ENCODE assay signal across 11 mouse cellular contexts in genomic region chr7:5019576-5019975, GRCm38 (mm10). TPM values are rescaled to one million over a fixed set of nuclear protein-coding genes. Genes with fewer than 3 reads are reported as not detected.
DNase-seq lines count a peak whose midpoint lies in the region; ATAC-seq and TF ChIP-seq lines count a peak whose summit lies in the region.
"Not testable (repeated sequence)": the region's sequence is repeated elsewhere in the genome, so short reads cannot be mapped to it uniquely, and the experiment has no call there.
"Had no signal": no experiment of that assay in that cellular context is flagged by ENCODE, and none has a peak within 500 bp of the region (broad histone marks: within the 10 kb centered on the region; RNA-seq: fewer than 3 reads in every experiment).

No protein-coding gene starts in this region.

- not testable (repeated sequence) for TF ChIP-seq POLR2A in CH12.LX (IDR thresholded peaks at IDR 0.05; ENCODE audit: low read depth, low read length); kidney, adult 2 months (IDR thresholded peaks at IDR 0.05; ENCODE audit: low read depth, low read length); liver, adult 2 months (IDR thresholded peaks at IDR 0.05; ENCODE audit: extremely low read depth, insufficient read depth, low read length)

- H3K4me3 ChIP-seq in CH12.LX (replicated peaks in 1 of 3; ENCODE audit: low read depth in 2 of 3, low read length in 2 of 3, poor library complexity in 1 of 3), result peak overlapping the region; percentile 41 to 82 (median 59)
- peak overlapping the region; percentile 85 for H3K4me3 ChIP-seq in forebrain, embryonic 14.5 days (ENCODE audit: low read depth, low read length)
- H3K4me3 ChIP-seq in heart, postnatal 0 days (ENCODE audit: low read depth, low read length), result peak overlapping the region; percentile 98
- peak overlapping the region; percentile 17 for H3K4me3 ChIP-seq in kidney, adult 2 months (ENCODE audit: insufficient read depth, low read depth, low read length)
- H3K4me3 ChIP-seq in liver, adult 2 months (ENCODE audit: insufficient read depth, low read depth, low read length), result not testable (repeated sequence)
- H3K4me3 ChIP-seq in midbrain, embryonic 10.5 days, result peak overlapping the region; percentile 93
- H3K4me3 ChIP-seq in neural tube, embryonic 15.5 days (replicated peaks), result peak overlapping the region; percentile 84

- H3K9ac ChIP-seq in CH12.LX (ENCODE audit: insufficient read depth, low read depth), result peak overlapping the region; percentile 66
- H3K9ac ChIP-seq in forebrain, embryonic 14.5 days (ENCODE audit: low read length), result peak overlapping the region; percentile 25; the same call in 1 of the 2 replicates
- peak overlapping the region; percentile 22; the same call in 1 of the 2 replicates for H3K9ac ChIP-seq in heart, postnatal 0 days (replicated peaks; ENCODE audit: low read depth, low read length)
- peak overlapping the region; percentile 21; the same call in 1 of the 2 replicates for H3K9ac ChIP-seq in liver, adult 2 months (ENCODE audit: low read depth, low read length)
- 0 out of 2 replicates have a peak overlapping the region, but pooled peaks have one; percentile 97 for H3K9ac ChIP-seq in neural tube, embryonic 15.5 days (replicated peaks)

- peaks cover 0 to 35% of the 10 kb centered on the region in 2 experiments; a peak in 2 of 4 replicates for H3K4me1 ChIP-seq in CH12.LX (ENCODE audit: control insufficient read depth in 1 of 2, insufficient read depth in 2 of 2)
- H3K4me1 ChIP-seq in forebrain, embryonic 14.5 days (ENCODE audit: control insufficient read depth, insufficient read depth, low read length), result peaks cover 13% of the 10 kb centered on the region
- peaks cover 18% of the 10 kb centered on the region for H3K4me1 ChIP-seq in heart, postnatal 0 days (ENCODE audit: control insufficient read depth, insufficient read depth)
- H3K4me1 ChIP-seq in kidney, adult 2 months (ENCODE audit: control insufficient read depth, insufficient read depth, low read length), result not testable (repeated sequence)
- H3K4me1 ChIP-seq in liver, adult 2 months (ENCODE audit: control insufficient read depth, insufficient read depth, low read length), result peaks cover 12% of the 10 kb centered on the region
- peaks cover 31% of the 10 kb centered on the region for H3K4me1 ChIP-seq in midbrain, embryonic 10.5 days
- peaks cover 39% of the 10 kb centered on the region for H3K4me1 ChIP-seq in neural tube, embryonic 15.5 days

- not testable (repeated sequence) for DNase-seq in CH12.LX (ENCODE audit: extremely low read depth); forebrain, embryonic 14.5 days (ENCODE audit: low spot score); heart, postnatal 0 days (ENCODE audit: low spot score); kidney, adult 2 months; liver, adult 2 months (ENCODE audit: extremely low read depth, low read depth, low spot score); midbrain, embryonic 10.5 days (ENCODE audit: low spot score)
- DNase-seq in cerebellum, adult 9-10 months, result peak; percentile 61

- peak overlapping the region; percentile 73; the same call in 1 of the 2 replicates for H3K4me2 ChIP-seq in CH12.LX (ENCODE audit: insufficient read depth, low read depth, poor library complexity, severe bottlenecking)
- H3K4me2 ChIP-seq in forebrain, embryonic 14.5 days (ENCODE audit: low read length), result peak overlapping the region; percentile 84
- peak overlapping the region; percentile 91 for H3K4me2 ChIP-seq in heart, postnatal 0 days (ENCODE audit: low read depth, low read length)
- H3K4me2 ChIP-seq in neural tube, embryonic 15.5 days, result peak overlapping the region; percentile 82

- not testable (repeated sequence) for H3K9me3 ChIP-seq in CH12.LX (replicated peaks; ENCODE audit: low read length); forebrain, embryonic 14.5 days (replicated peaks; ENCODE audit: control insufficient read depth, low read length); heart, postnatal 0 days (replicated peaks; ENCODE audit: control insufficient read depth, low read length); midbrain, embryonic 10.5 days (replicated peaks); neural tube, embryonic 15.5 days (replicated peaks)

- not testable (repeated sequence) for ATAC-seq in forebrain, embryonic 14.5 days; heart, postnatal 0 days (ENCODE audit: insufficient read depth, low read depth); neural tube, embryonic 15.5 days (ENCODE audit: low FRiP score)

- H3K27ac ChIP-seq in CH12.LX (ENCODE audit: insufficient read depth, low read depth), result peak overlapping the region; percentile 27
- H3K27ac ChIP-seq in forebrain, embryonic 14.5 days (ENCODE audit: low read depth, low read length), result peak overlapping the region; percentile 91
- H3K27ac ChIP-seq in heart, postnatal 0 days (ENCODE audit: low read depth), result peak overlapping the region; percentile 97
- peak overlapping the region; percentile 34; the same call in 1 of the 2 replicates for H3K27ac ChIP-seq in kidney, adult 2 months (ENCODE audit: insufficient read depth, low read depth, low read length)
- 0 out of 2 replicates have a peak overlapping the region, but pooled peaks have one; percentile 35 for H3K27ac ChIP-seq in liver, adult 2 months (replicated peaks; ENCODE audit: insufficient read depth, low read depth, low read length)
- peak overlapping the region; percentile 96 for H3K27ac ChIP-seq in midbrain, embryonic 10.5 days (replicated peaks)
- peak overlapping the region; percentile 94 for H3K27ac ChIP-seq in neural tube, embryonic 15.5 days (replicated peaks)

- not testable (repeated sequence) for TF ChIP-seq RAD21 in CH12.LX (IDR thresholded peaks at IDR 0.05; ENCODE audit: low read depth, low read length)

- WGBS in forebrain, embryonic 14.5 days, result 26% methylated on average over 8 of the region's 8 CpGs
- WGBS in heart, postnatal 0 days, result 33% methylated on average over 8 of the region's 8 CpGs
- 15% methylated on average over 8 of the region's 8 CpGs for WGBS in kidney, adult 2 months
- WGBS in liver, adult 2 months, result 15% methylated on average over 8 of the region's 8 CpGs
- 34% methylated on average over 8 of the region's 8 CpGs for whole genome bisulfite sequencing in midbrain, embryonic 10.5 days
- 24% methylated on average over 8 of the region's 8 CpGs for WGBS in neural tube, embryonic 15.5 days

- dilution Hi-C loops in CH12.LX (cut with MboI; ENCODE audit: extremely low pct_ligation_motif_present, extremely low pct_unique_long_range_greater_than_20kb, low sequenced_read_pairs), result not testable (repeated sequence)

- in situ Hi-C loops in CH12.LX (cut with MboI; ENCODE audit: low pct_ligation_motif_present, low pct_unique_long_range_greater_than_20kb, low sequenced_read_pairs), result not testable (repeated sequence)

- H3K79me2 ChIP-seq in CH12.LX (replicated peaks; ENCODE audit: control insufficient read depth, extremely low read depth, insufficient read depth, poor library complexity, severe bottlenecking), result peaks cover 28% of the 10 kb centered on the region
- peaks cover 20% of the 10 kb centered on the region; the same call in 1 of the 2 replicates for H3K79me2 ChIP-seq in liver, adult 2 months (ENCODE audit: control insufficient read depth, insufficient read depth, low read length)

- peaks cover 28 to 47% of the 10 kb centered on the region in 2 experiments for H3K36me3 ChIP-seq in CH12.LX (replicated peaks in 1 of 2; ENCODE audit: control insufficient read depth in 1 of 2, insufficient read depth in 1 of 2, low read length in 1 of 2)
- peaks cover 27% of the 10 kb centered on the region for H3K36me3 ChIP-seq in forebrain, embryonic 14.5 days (ENCODE audit: control insufficient read depth, insufficient read depth, low read length)
- H3K36me3 ChIP-seq in heart, postnatal 0 days (replicated peaks; ENCODE audit: control insufficient read depth, insufficient read depth, low read length), result peaks cover 25% of the 10 kb centered on the region
- H3K36me3 ChIP-seq in kidney, adult 2 months (ENCODE audit: control insufficient read depth, insufficient read depth, low read length); liver, adult 2 months (ENCODE audit: control insufficient read depth, insufficient read depth, low read length): not testable (repeated sequence)
- H3K36me3 ChIP-seq in midbrain, embryonic 10.5 days, result peaks cover 46% of the 10 kb centered on the region
- peaks cover 18% of the 10 kb centered on the region for H3K36me3 ChIP-seq in neural tube, embryonic 15.5 days

- TF ChIP-seq CTCF in CH12.LX (conservative IDR thresholded peaks at IDR 0.05 in 1 of 2, IDR thresholded peaks at IDR 0.05 in 1 of 2; ENCODE audit: low read depth in 2 of 2, low read length in 2 of 2); heart, postnatal 0 days (IDR thresholded peaks at IDR 0.05; ENCODE audit: low read depth); kidney, adult 2 months (conservative IDR thresholded peaks at IDR 0.05; ENCODE audit: insufficient read depth, insufficient read length, low read depth, low read length); liver, adult 2 months (IDR thresholded peaks at IDR 0.05; ENCODE audit: low read depth, low read length): not testable (repeated sequence)

- H3K27me3 ChIP-seq in CH12.LX (replicated peaks); forebrain, embryonic 14.5 days (replicated peaks; ENCODE audit: control insufficient read depth, insufficient read depth, low read length); heart, postnatal 0 days (ENCODE audit: control insufficient read depth, insufficient read depth, low read length); kidney, adult 2 months (replicated peaks; ENCODE audit: control insufficient read depth, insufficient read depth, low read length); liver, adult 2 months (ENCODE audit: control insufficient read depth, insufficient read depth, low read length); midbrain, embryonic 10.5 days (ENCODE audit: low read depth, poor library complexity, severe bottlenecking); neural tube, embryonic 15.5 days (replicated peaks): not testable (repeated sequence)

- not testable (repeated sequence) for TF ChIP-seq EP300 in CH12.LX (IDR thresholded peaks at IDR 0.05; ENCODE audit: low read length); heart, postnatal 0 days (IDR thresholded peaks at IDR 0.05; ENCODE audit: low read depth)

RNA-seq across cellular contexts. Expression of gene Zfp865, which starts 0.6 kb away (rescaled TPM):
- total RNA-seq in CH12.LX (2012; rRNA removed) (10.9 and 12.3 TPM in 2 replicates), CH12.LX (2014; rRNA removed) (3.7 and 4.0 TPM in 2 replicates)
- polyA plus RNA-seq in CH12.LX (2012; ENCODE audit: insufficient read length, low read depth), result 18.3 and 21.0 TPM in 2 replicates
- polyA plus RNA-seq in forebrain, embryonic 14.5 days (2014; fragmentation: Nextera tagmentation; extraction: Ambion mirVana), result 5.4 and 5.9 TPM in 2 replicates
- total RNA-seq in heart, postnatal 0 days (2014; rRNA removed; ENCODE audit: low replicate concordance), result 17.6 and 24.9 TPM in 2 replicates
- 1.8 and 2.0 TPM in 2 replicates for polyA plus RNA-seq in heart, postnatal 0 days (2015; fragmentation: Nextera tagmentation; extraction: Ambion mirVana)
- 21.3 and 25.1 TPM in 2 replicates for polyA plus RNA-seq in kidney, adult 2 months (2012; rRNA removed)
- 4.1 and 4.3 TPM in 2 replicates for total RNA-seq in liver, adult 2 months (2014; rRNA removed)
- 11.2 and 14.6 TPM in 2 replicates for polyA plus RNA-seq in liver, adult 2 months (2012; rRNA removed)
- polyA plus RNA-seq in midbrain, embryonic 10.5 days (2016; fragmentation: Nextera tagmentation; extraction: Ambion mirVana), result 5.2 and 5.5 TPM in 2 replicates
- 6.4 and 7.0 TPM in 2 replicates for polyA plus RNA-seq in neural tube, embryonic 15.5 days (2015; fragmentation: Nextera tagmentation; extraction: Ambion mirVana)

RNA-seq across cellular contexts. Expression of gene Ccdc106, which starts 0.8 kb away (rescaled TPM):
- total RNA-seq in CH12.LX (2012; rRNA removed) (0.46 and 0.81 TPM in 2 replicates), CH12.LX (2014; rRNA removed) (0.30 and 0.52 TPM in 2 replicates)
- not detected in 2 replicates for polyA plus RNA-seq in CH12.LX (2012; ENCODE audit: insufficient read length, low read depth)
- 36.1 and 45.5 TPM in 2 replicates for polyA plus RNA-seq in forebrain, embryonic 14.5 days (2014; fragmentation: Nextera tagmentation; extraction: Ambion mirVana)
- 1.0 and 2.8 TPM in 2 replicates for total RNA-seq in heart, postnatal 0 days (2014; rRNA removed; ENCODE audit: low replicate concordance)
- 0.33 and 0.85 TPM in 2 replicates for polyA plus RNA-seq in heart, postnatal 0 days (2015; fragmentation: Nextera tagmentation; extraction: Ambion mirVana)
- 2.3 and 3.0 TPM in 2 replicates for polyA plus RNA-seq in kidney, adult 2 months (2012; rRNA removed)
- 0.20 and 0.28 TPM in 2 replicates for total RNA-seq in liver, adult 2 months (2014; rRNA removed)
- polyA plus RNA-seq in liver, adult 2 months (2012; rRNA removed), result 0.30 and 0.35 TPM in 2 replicates
- polyA plus RNA-seq in midbrain, embryonic 10.5 days (2016; fragmentation: Nextera tagmentation; extraction: Ambion mirVana), result 5.1 and 5.2 TPM in 2 replicates
- polyA plus RNA-seq in neural tube, embryonic 15.5 days (2015; fragmentation: Nextera tagmentation; extraction: Ambion mirVana), result 60.0 and 75.7 TPM in 2 replicates

RNA-seq across cellular contexts. Expression of gene Gm44973, which starts 4.3 kb away (rescaled TPM):
- total RNA-seq in CH12.LX (2012; rRNA removed) (not detected in 2 replicates), CH12.LX (2014; rRNA removed) (1.3 and 2.1 TPM in 2 replicates)
- polyA plus RNA-seq in CH12.LX (2012; ENCODE audit: insufficient read length, low read depth), result 5.2 and 6.3 TPM in 2 replicates
- polyA plus RNA-seq in forebrain, embryonic 14.5 days (2014; fragmentation: Nextera tagmentation; extraction: Ambion mirVana), result 0.59 and 1.9 TPM in 2 replicates
- not detected in 2 replicates for total RNA-seq in heart, postnatal 0 days (2014; rRNA removed; ENCODE audit: low replicate concordance)
- polyA plus RNA-seq in heart, postnatal 0 days (2015; fragmentation: Nextera tagmentation; extraction: Ambion mirVana), result 0.75 and 1.1 TPM in 2 replicates
- 0.14 TPM in 1 of 2 replicates, not detected in the other for polyA plus RNA-seq in kidney, adult 2 months (2012; rRNA removed)
- 0.55 and 1.1 TPM in 2 replicates for total RNA-seq in liver, adult 2 months (2014; rRNA removed)
- polyA plus RNA-seq in liver, adult 2 months (2012; rRNA removed), result not detected in 2 replicates
- polyA plus RNA-seq in midbrain, embryonic 10.5 days (2016; fragmentation: Nextera tagmentation; extraction: Ambion mirVana), result 1.2 and 1.5 TPM in 2 replicates
- 0.15 and 1.4 TPM in 2 replicates for polyA plus RNA-seq in neural tube, embryonic 15.5 days (2015; fragmentation: Nextera tagmentation; extraction: Ambion mirVana)
- total RNA-seq: common myeloid progenitor, adult 5-6 weeks; heart, adult 8-10 months; neutrophil, adult 5-6 weeks had no signal

RNA-seq across cellular contexts. Expression of gene Fiz1, which starts 5.1 kb away (rescaled TPM):
- total RNA-seq in CH12.LX (2012; rRNA removed) (23.7 and 24.3 TPM in 2 replicates), CH12.LX (2014; rRNA removed) (13.5 and 18.4 TPM in 2 replicates)
- 37.1 and 40.8 TPM in 2 replicates for polyA plus RNA-seq in CH12.LX (2012; ENCODE audit: insufficient read length, low read depth)
- polyA plus RNA-seq in forebrain, embryonic 14.5 days (2014; fragmentation: Nextera tagmentation; extraction: Ambion mirVana), result 34.3 and 42.8 TPM in 2 replicates
- 37.2 and 56.9 TPM in 2 replicates for total RNA-seq in heart, postnatal 0 days (2014; rRNA removed; ENCODE audit: low replicate concordance)
- polyA plus RNA-seq in heart, postnatal 0 days (2015; fragmentation: Nextera tagmentation; extraction: Ambion mirVana), result 14.4 and 14.7 TPM in 2 replicates
- 25.4 and 27.5 TPM in 2 replicates for polyA plus RNA-seq in kidney, adult 2 months (2012; rRNA removed)
- 6.2 and 6.8 TPM in 2 replicates for total RNA-seq in liver, adult 2 months (2014; rRNA removed)
- polyA plus RNA-seq in liver, adult 2 months (2012; rRNA removed), result 18.0 and 19.3 TPM in 2 replicates
- 56.7 and 58.1 TPM in 2 replicates for polyA plus RNA-seq in midbrain, embryonic 10.5 days (2016; fragmentation: Nextera tagmentation; extraction: Ambion mirVana)
- polyA plus RNA-seq in neural tube, embryonic 15.5 days (2015; fragmentation: Nextera tagmentation; extraction: Ambion mirVana), result 37.0 TPM in 2 replicates

RNA-seq across cellular contexts. Expression of gene Zfp524, which starts 5.4 kb away (rescaled TPM):
- total RNA-seq in CH12.LX (2012; rRNA removed) (7.9 and 8.4 TPM in 2 replicates), CH12.LX (2014; rRNA removed) (3.1 and 4.4 TPM in 2 replicates)
- 2.3 and 2.8 TPM in 2 replicates for polyA plus RNA-seq in CH12.LX (2012; ENCODE audit: insufficient read length, low read depth)
- polyA plus RNA-seq in forebrain, embryonic 14.5 days (2014; fragmentation: Nextera tagmentation; extraction: Ambion mirVana), result 11.3 and 13.5 TPM in 2 replicates
- 11.0 and 15.6 TPM in 2 replicates for total RNA-seq in heart, postnatal 0 days (2014; rRNA removed; ENCODE audit: low replicate concordance)
- polyA plus RNA-seq in heart, postnatal 0 days (2015; fragmentation: Nextera tagmentation; extraction: Ambion mirVana), result 12.5 and 15.1 TPM in 2 replicates
- 35.7 and 49.6 TPM in 2 replicates for polyA plus RNA-seq in kidney, adult 2 months (2012; rRNA removed)
- total RNA-seq in liver, adult 2 months (2014; rRNA removed), result 6.7 and 10.7 TPM in 2 replicates
- polyA plus RNA-seq in liver, adult 2 months (2012; rRNA removed), result 38.3 and 41.1 TPM in 2 replicates
- 7.1 and 9.1 TPM in 2 replicates for polyA plus RNA-seq in midbrain, embryonic 10.5 days (2016; fragmentation: Nextera tagmentation; extraction: Ambion mirVana)
- 7.3 and 9.9 TPM in 2 replicates for polyA plus RNA-seq in neural tube, embryonic 15.5 days (2015; fragmentation: Nextera tagmentation; extraction: Ambion mirVana)

Comparison
In these comparisons a context has a peak if more than half of its experiments do, and no peak if none do; other contexts are left out.
1. H3K27ac ChIP-seq: peak in every context shown above with its lines; median percentile 97 in heart, postnatal 0 days; 96 in midbrain, embryonic 10.5 days; 94 in neural tube, embryonic 15.5 days; 91 in forebrain, embryonic 14.5 days; 35 in liver, adult 2 months; 34 in kidney, adult 2 months; 27 in CH12.LX.
2. H3K9ac ChIP-seq: peak in every context shown above with its lines; median percentile 97 in neural tube, embryonic 15.5 days; 66 in CH12.LX; 25 in forebrain, embryonic 14.5 days; 22 in heart, postnatal 0 days; 21 in liver, adult 2 months.